In genomic region chr2:92949518-92949917, GRCm38 (mm10) we compare ENCODE assay signal across 26 mouse cellular contexts. TPM values are rescaled to one million over a fixed set of nuclear protein-coding genes. Genes with fewer than 3 reads are reported as not detected.
DNase-seq lines count a peak whose midpoint lies in the region; ATAC-seq and TF ChIP-seq lines count a peak whose summit lies in the region.
"Had no signal": no experiment of that assay in that cellular context is flagged by ENCODE, and none has a peak within 500 bp of the region (broad histone marks: within the 10 kb centered on the region; RNA-seq: fewer than 3 reads in every experiment).

No protein-coding gene starts in this region.

- H3K36me3 ChIP-seq in hindbrain, embryonic 10.5 days: no peaks in the 10 kb centered on the region
- H3K36me3 ChIP-seq in hindbrain, postnatal 0 days (ENCODE audit: insufficient read depth, low read length): no peaks in the 10 kb centered on the region; the same call in 1 of the 2 replicates
- H3K36me3 ChIP-seq in neural tube, embryonic 11.5 days (ENCODE audit: control insufficient read depth, insufficient read depth, low read length): no peaks in the 10 kb centered on the region
- H3K36me3 ChIP-seq in neural tube, embryonic 15.5 days: 0 out of 2 replicates have a peak, but pooled peaks cover 5% of the 10 kb centered on the region
- H3K36me3 ChIP-seq: forebrain, embryonic 10.5 days; heart, embryonic 12.5 days; hindbrain, embryonic 15.5 days; limb, embryonic 12.5 days; midbrain, embryonic 10.5 days; stomach, embryonic 15.5 days had no signal

- no peak for ATAC-seq in hindbrain, postnatal 0 days
- no peak; the same call in 1 of the 2 replicates for ATAC-seq in neural tube, embryonic 11.5 days (ENCODE audit: insufficient read depth, low FRiP score, low TSS enrichment)
- no peak for ATAC-seq in neural tube, embryonic 15.5 days (ENCODE audit: low FRiP score)
- ATAC-seq: forebrain, embryonic 16.5 days; intestine, embryonic 16.5 days; liver, postnatal 0 days had no signal

- H3K4me3 ChIP-seq in hindbrain, embryonic 10.5 days: no peak overlapping the region
- H3K4me3 ChIP-seq in hindbrain, postnatal 0 days (ENCODE audit: low read length): no peak overlapping the region
- H3K4me3 ChIP-seq in neural tube, embryonic 11.5 days (ENCODE audit: low read depth, low read length): no peak overlapping the region
- no peak overlapping the region for H3K4me3 ChIP-seq in neural tube, embryonic 15.5 days (replicated peaks)
- H3K4me3 ChIP-seq: forebrain, embryonic 10.5 days; heart, embryonic 12.5 days; hindbrain, embryonic 15.5 days; limb, embryonic 12.5 days; midbrain, embryonic 10.5 days; stomach, embryonic 15.5 days had no signal

- peaks cover 15% of the 10 kb centered on the region; the same call in 1 of the 2 replicates for H3K27me3 ChIP-seq in hindbrain, embryonic 10.5 days (ENCODE audit: insufficient read depth, poor library complexity, severe bottlenecking)
- no peaks in the 10 kb centered on the region for H3K27me3 ChIP-seq in hindbrain, postnatal 0 days (ENCODE audit: insufficient read depth, low read length)
- no peaks in the 10 kb centered on the region for H3K27me3 ChIP-seq in neural tube, embryonic 11.5 days (ENCODE audit: control insufficient read depth, insufficient read depth, low read length)
- H3K27me3 ChIP-seq in neural tube, embryonic 15.5 days (replicated peaks): peaks cover 12% of the 10 kb centered on the region; the same call in 1 of the 2 replicates
- H3K27me3 ChIP-seq: hindbrain, embryonic 15.5 days; stomach, embryonic 15.5 days had no signal

- no peak overlapping the region for H3K27ac ChIP-seq in hindbrain, embryonic 10.5 days
- H3K27ac ChIP-seq in hindbrain, postnatal 0 days: no peak overlapping the region
- no peak overlapping the region for H3K27ac ChIP-seq in neural tube, embryonic 11.5 days (ENCODE audit: low read depth, low read length)
- no peak overlapping the region for H3K27ac ChIP-seq in neural tube, embryonic 15.5 days (replicated peaks)
- H3K27ac ChIP-seq: forebrain, embryonic 10.5 days; hindbrain, embryonic 15.5 days; limb, embryonic 12.5 days; midbrain, embryonic 10.5 days; stomach, embryonic 15.5 days had no signal

- H3K4me2 ChIP-seq in hindbrain, postnatal 0 days (ENCODE audit: low read depth, low read length): no peak overlapping the region
- no peak overlapping the region for H3K4me2 ChIP-seq in neural tube, embryonic 11.5 days (ENCODE audit: low read depth)
- no peak overlapping the region for H3K4me2 ChIP-seq in neural tube, embryonic 15.5 days
- H3K4me2 ChIP-seq: heart, embryonic 12.5 days; hindbrain, embryonic 15.5 days; limb, embryonic 12.5 days; liver, embryonic 11.5 days; stomach, embryonic 15.5 days had no signal

- intact Hi-C loops in gastrocnemius, postnatal 36 days (cut with DNase I): no loop called here

- 25% methylated on average over 1 of the region's 1 CpGs for WGBS in hindbrain, embryonic 10.5 days
- WGBS in hindbrain, postnatal 0 days: 7% methylated on average over 1 of the region's 1 CpGs
- WGBS in neural tube, embryonic 11.5 days: 11% methylated on average over 1 of the region's 1 CpGs
- WGBS in neural tube, embryonic 15.5 days: 21% methylated on average over 1 of the region's 1 CpGs

- no peak for TF ChIP-seq CTCF in hindbrain, postnatal 0 days (IDR thresholded peaks at IDR 0.05; ENCODE audit: low read depth)

- H3K4me1 ChIP-seq in hindbrain, embryonic 10.5 days (replicated peaks): peaks cover 36% of the 10 kb centered on the region
- H3K4me1 ChIP-seq in hindbrain, postnatal 0 days (ENCODE audit: insufficient read depth, low read length): peaks cover 7% of the 10 kb centered on the region; the same call in 1 of the 2 replicates
- peaks cover 14% of the 10 kb centered on the region for H3K4me1 ChIP-seq in neural tube, embryonic 11.5 days (ENCODE audit: control insufficient read depth, insufficient read depth, low read length)
- peaks cover 22% of the 10 kb centered on the region for H3K4me1 ChIP-seq in neural tube, embryonic 15.5 days

- H3K9ac ChIP-seq in hindbrain, postnatal 0 days (replicated peaks; ENCODE audit: low read length): no peak overlapping the region
- no peak overlapping the region for H3K9ac ChIP-seq in neural tube, embryonic 11.5 days (ENCODE audit: low read length)
- H3K9ac ChIP-seq in neural tube, embryonic 15.5 days (replicated peaks): no peak overlapping the region
- H3K9ac ChIP-seq: heart, embryonic 12.5 days; hindbrain, embryonic 15.5 days; limb, embryonic 12.5 days; liver, postnatal 0 days; stomach, embryonic 15.5 days had no signal

- no peaks in the 10 kb centered on the region for H3K9me3 ChIP-seq in hindbrain, embryonic 10.5 days
- no peaks in the 10 kb centered on the region for H3K9me3 ChIP-seq in hindbrain, postnatal 0 days (ENCODE audit: low read length)
- no peaks in the 10 kb centered on the region for H3K9me3 ChIP-seq in neural tube, embryonic 11.5 days (ENCODE audit: control insufficient read depth, low read length)
- no peaks in the 10 kb centered on the region for H3K9me3 ChIP-seq in neural tube, embryonic 15.5 days (replicated peaks)
- H3K9me3 ChIP-seq: forebrain, embryonic 10.5 days; heart, embryonic 12.5 days; hindbrain, embryonic 15.5 days; limb, embryonic 12.5 days; midbrain, embryonic 10.5 days; stomach, embryonic 15.5 days had no signal

- DNase-seq in hindbrain, embryonic 10.5 days (ENCODE audit: low spot score): peak; percentile 6
- no peak for DNase-seq in hindbrain, postnatal 0 days (ENCODE audit: low spot score)
- peak; percentile 19 for DNase-seq in neural tube, embryonic 11.5 days (ENCODE audit: low spot score)
- DNase-seq in embryo, embryonic 11 days: peak; percentile 16
- no peak for DNase-seq in gastrocnemius, postnatal 36 days
- no peak for DNase-seq in yolk sac, embryonic 10.5 days (ENCODE audit: low spot score)
- DNase-seq: adrenal gland, postnatal 25 days; cerebellum, adult 9-10 months; gastrocnemius, postnatal 14 days; heart, adult 18-20 months; heart, postnatal 10 days; kidney, adult 9 months; kidney, postnatal 25 days; liver, postnatal 0 days; lung, postnatal 10 days had no signal

RNA-seq across cellular contexts. Expression of gene Syt13, which starts 34.6 kb away (rescaled TPM):
- 20.1 and 20.4 TPM in 2 replicates for polyA plus RNA-seq in hindbrain, embryonic 10.5 days (2016; fragmentation: Nextera tagmentation; extraction: Ambion mirVana)
- 145 and 146 TPM in 2 replicates for total RNA-seq in hindbrain, postnatal 0 days (2014; rRNA removed)
- polyA plus RNA-seq in hindbrain, postnatal 0 days (2015; fragmentation: Nextera tagmentation; extraction: Ambion mirVana): 61.5 and 70.8 TPM in 2 replicates
- polyA plus RNA-seq in neural tube, embryonic 11.5 days (2014; fragmentation: Nextera tagmentation; extraction: Ambion mirVana): 20.4 and 25.0 TPM in 2 replicates
- 43.6 and 46.0 TPM in 2 replicates for polyA plus RNA-seq in neural tube, embryonic 15.5 days (2015; fragmentation: Nextera tagmentation; extraction: Ambion mirVana)
- under 1 TPM in 1 of 2 experiments, not detected in 1; 0.20 TPM for total RNA-seq in gastrocnemius, postnatal 36 days (2021)
- total RNA-seq: neutrophil, adult 5-6 weeks had no signal

Comparison
In these comparisons a context has a peak if more than half of its experiments do, and no peak if none do; other contexts are left out.
1. DNase-seq: peak in hindbrain, embryonic 10.5 days (single experiment), neural tube, embryonic 11.5 days (single experiment) and embryo, embryonic 11 days (single experiment); none in hindbrain, postnatal 0 days (single experiment), gastrocnemius, postnatal 36 days (0 of 2) and yolk sac, embryonic 10.5 days (single experiment).